Mouse (Mus musculus) hindbrain, embryonic 16.5 days (tissue): ENCODE data around the gene Otogl. TPM values are rescaled to one million over a fixed set of nuclear protein-coding genes. Genes with fewer than 3 reads are reported as not detected.

Experiments used
- ATAC-seq: fragments of 200-750 bp; cut with Nextera tagmentation; 2 replicates; pipeline ENCODE4 v1.8.0; 2017; ENCODE audit warnings: moderate TSS enrichment, moderate library complexity
- H3K27ac ChIP-seq: fragments of 300-500 bp; sonication (generic); 2 replicates; pipeline ENCODE4 v1.5.1; 2014; ENCODE audit warnings: low read depth, mild to moderate bottlenecking, control low read depth, low read length, moderate library complexity
- H3K27me3 ChIP-seq: fragments of 300-500 bp; sonication (generic); replicated peaks from 2 replicates; pipeline ENCODE4 v1.6.1; 2014; ENCODE audit warnings: low read length; ENCODE audit not compliant: control insufficient read depth, insufficient read depth
- H3K36me3 ChIP-seq: fragments of 300-500 bp; sonication (generic); 2 replicates; pipeline ENCODE4 v1.6.1; 2014; ENCODE audit warnings: mild to moderate bottlenecking, low read length, moderate library complexity, mixed read lengths; ENCODE audit not compliant: control insufficient read depth, insufficient read depth
- H3K4me1 ChIP-seq: fragments of 300-500 bp; sonication (generic); 2 replicates; pipeline ENCODE4 v1.6.1; 2014; ENCODE audit warnings: low read depth, low read length; ENCODE audit not compliant: control insufficient read depth, insufficient read depth
- H3K4me2 ChIP-seq: fragments of 300-500 bp; sonication (generic); 2 replicates; pipeline ENCODE4 v1.6.1; 2014; ENCODE audit warnings: mild to moderate bottlenecking, low read length, control low read depth, moderate library complexity
- H3K4me3 ChIP-seq: fragments of 300-500 bp; sonication (generic); 2 replicates; pipeline ENCODE4 v1.5.1; 2014; ENCODE audit warnings: mild to moderate bottlenecking, low read length, control low read depth, moderate library complexity
- H3K9ac ChIP-seq: fragments of 300-500 bp; sonication (generic); 2 replicates; pipeline ENCODE4 v1.6.1; 2014; ENCODE audit warnings: low read depth, mild to moderate bottlenecking, control low read depth, low read length, moderate library complexity
- H3K9me3 ChIP-seq: fragments of 300-500 bp; sonication (generic); 2 replicates; pipeline ENCODE4 v1.6.1; 2014; ENCODE audit warnings: mild to moderate bottlenecking, low read length, moderate library complexity; ENCODE audit not compliant: control insufficient read depth
- WGBS: fragments of 180-500 bp; shearing (Covaris S2); extraction: QIAGEN DNeasy Blood & Tissue Kit; methylation state at CpG from one replicate; pipeline ENCODE4 v1.1.7; 2014; 5-methylcytosine and 5-hydroxymethylcytosine counted together
- polyA plus RNA-seq: library from polyadenylated mRNA; unstranded; fragments of >200 nt; fragmentation: Nextera tagmentation; extraction: Ambion mirVana; gene quantifications from 2 replicates; pipeline ENCODE4 v1.2.1, GENCODE M21; 2015

Gene Otogl
- polyA plus RNA-seq, 1 experiment from 2014 or later, result 0.04 TPM

- H3K4me3 ChIP-seq, result no peak overlapping the region
- no peak overlapping the region for H3K9ac ChIP-seq
- H3K9me3 ChIP-seq, result no peaks in the 10 kb centered on the region
- no peak for ATAC-seq
- H3K4me1 ChIP-seq, result no peaks in the 10 kb centered on the region
- H3K4me2 ChIP-seq, result no peak overlapping the region
- 95% methylated on average over 4 of the region's 4 CpGs for WGBS
- H3K27me3 ChIP-seq, result no peaks in the 10 kb centered on the region
- H3K27ac ChIP-seq, result no peak overlapping the region
- no peaks in the 10 kb centered on the region for H3K36me3 ChIP-seq
Observed at GRCm38 (mm10) chr10:107941188-107941900, 29.4 kb upstream of the Otogl start.

GRCm38 (mm10) chr10:107940302-107940701, 28.4 kb upstream of the Otogl start:
- Histone ChIP-seq H3K27ac (no peak overlapping the region), H3K9ac (no peak overlapping the region), H3K9me3 (no peaks in the 10 kb centered on the region), H3K36me3 (no peaks in the 10 kb centered on the region), H3K27me3 (no peaks in the 10 kb centered on the region), H3K4me1 (no peaks in the 10 kb centered on the region), H3K4me2 (no peak overlapping the region), H3K4me3 (no peak overlapping the region)
- 83% methylated on average over 6 of the region's 6 CpGs for WGBS
- no peak for ATAC-seq

DNA sequence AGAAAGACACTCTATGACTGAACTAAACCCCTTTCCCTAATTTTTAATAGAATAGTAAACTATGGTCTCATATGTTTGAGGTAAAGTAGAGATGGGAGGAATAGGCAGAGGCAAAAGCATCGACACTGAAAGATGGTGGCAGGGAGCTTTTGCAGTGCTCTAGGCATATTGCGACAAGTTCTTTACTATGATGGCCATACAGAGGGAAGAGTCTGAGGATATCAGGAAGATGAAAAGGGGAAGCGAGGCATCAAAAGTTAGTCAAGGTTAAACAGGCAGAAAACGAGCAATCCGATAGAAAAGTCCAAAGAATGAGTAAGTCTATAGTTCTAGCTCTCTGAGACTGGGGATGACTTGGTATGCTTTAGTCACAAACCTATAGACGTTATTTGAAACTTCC, 27.9 kb upstream of the Otogl start:
- Histone ChIP-seq H3K4me2 (no peak overlapping the region), H3K27me3 (no peaks in the 10 kb centered on the region), H3K9ac (no peak overlapping the region), H3K9me3 (no peaks in the 10 kb centered on the region), H3K27ac (no peak overlapping the region), H3K36me3 (no peaks in the 10 kb centered on the region), H3K4me3 (no peak overlapping the region), H3K4me1 (no peaks in the 10 kb centered on the region)
- whole genome bisulfite sequencing, result 85% methylated on average over 6 of the region's 6 CpGs
- no peak for ATAC-seq

- Histone ChIP-seq H3K9ac (no peak overlapping the region), H3K36me3 (no peaks in the 10 kb centered on the region), H3K27me3 (no peaks in the 10 kb centered on the region), H3K4me3 (no peak overlapping the region), H3K9me3 (no peaks in the 10 kb centered on the region), H3K27ac (no peak overlapping the region), H3K4me1 (no peaks in the 10 kb centered on the region), H3K4me2 (no peak overlapping the region)
- 82% methylated on average over 3 of the region's 3 CpGs for WGBS
- ATAC-seq, result no peak
Observed at GRCm38 (mm10) chr10:107934055-107934454, 22.1 kb upstream of the Otogl start.

DNA sequence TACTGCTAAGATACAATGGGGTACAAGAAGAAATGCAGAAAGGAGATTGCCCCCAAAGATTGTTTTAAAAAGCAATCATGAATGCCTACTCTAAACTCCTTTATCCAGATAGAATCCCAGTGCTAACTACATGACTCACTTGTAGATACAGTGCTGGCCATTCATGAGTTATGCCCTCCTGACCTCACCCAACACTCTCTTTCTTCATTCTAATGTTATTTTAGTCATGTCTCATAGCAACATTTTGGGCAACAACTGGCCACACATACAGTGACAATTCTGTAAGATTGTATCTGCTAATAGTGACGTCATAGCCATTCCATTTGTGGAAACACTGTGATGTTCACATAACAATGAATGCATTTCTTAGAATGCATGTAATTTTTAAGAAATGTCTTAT, 21.6 kb upstream of the Otogl start:
- Histone ChIP-seq H3K27me3 (no peaks in the 10 kb centered on the region), H3K4me2 (no peak overlapping the region), H3K4me1 (no peaks in the 10 kb centered on the region), H3K9ac (no peak overlapping the region), H3K27ac (no peak overlapping the region), H3K36me3 (no peaks in the 10 kb centered on the region), H3K9me3 (no peaks in the 10 kb centered on the region), H3K4me3 (no peak overlapping the region)
- 94% methylated on average over 1 of the region's 1 CpGs for WGBS
- ATAC-seq, result no peak

- no peak overlapping the region for H3K9ac ChIP-seq
- no peaks in the 10 kb centered on the region for H3K36me3 ChIP-seq
- H3K4me1 ChIP-seq, result no peaks in the 10 kb centered on the region
- H3K9me3 ChIP-seq, result no peaks in the 10 kb centered on the region
- H3K4me3 ChIP-seq, result no peak overlapping the region
- peak; percentile 86 for ATAC-seq
- H3K4me2 ChIP-seq, result no peak overlapping the region
- H3K27me3 ChIP-seq, result no peaks in the 10 kb centered on the region
- H3K27ac ChIP-seq, result no peak overlapping the region
- 15% methylated on average over 10 of the region's 10 CpGs for WGBS
Observed at GRCm38 (mm10) chr10:107931833-107932828, 20.2 kb upstream of the Otogl start.

DNA sequence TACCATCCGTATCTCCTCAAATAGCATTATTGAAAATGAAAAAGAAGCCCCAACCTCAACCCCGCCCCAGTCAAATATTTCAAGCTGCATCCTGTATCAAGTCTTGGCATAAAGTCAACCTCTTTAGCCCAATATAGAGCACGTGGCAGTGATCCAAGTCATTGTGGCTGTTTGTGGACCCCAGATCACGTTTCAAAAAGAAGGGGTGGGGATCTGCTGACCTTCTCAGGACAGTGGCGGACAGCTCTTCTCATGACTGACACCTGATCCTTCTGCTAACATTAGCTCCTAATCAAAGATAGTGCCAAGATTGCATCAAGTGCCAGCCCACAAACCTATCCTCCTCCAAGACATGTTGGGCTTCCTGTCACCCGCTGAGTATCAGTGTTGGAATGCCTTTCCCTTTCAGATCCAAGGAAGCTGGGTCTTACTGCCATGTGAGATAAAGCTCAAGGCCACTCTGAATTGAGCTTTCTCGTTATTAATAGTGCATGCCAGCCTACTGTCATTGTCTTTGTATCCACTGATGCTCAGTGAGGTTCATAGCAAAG, 18.6 kb upstream of the Otogl start:
- Histone ChIP-seq H3K27me3 (no peaks in the 10 kb centered on the region), H3K27ac (no peak overlapping the region), H3K9ac (no peak overlapping the region), H3K4me1 (no peaks in the 10 kb centered on the region), H3K4me3 (no peak overlapping the region), H3K4me2 (no peak overlapping the region), H3K36me3 (no peaks in the 10 kb centered on the region), H3K9me3 (no peaks in the 10 kb centered on the region)
- 61% methylated on average over 7 of the region's 7 CpGs for WGBS
- no peak for ATAC-seq

DNA sequence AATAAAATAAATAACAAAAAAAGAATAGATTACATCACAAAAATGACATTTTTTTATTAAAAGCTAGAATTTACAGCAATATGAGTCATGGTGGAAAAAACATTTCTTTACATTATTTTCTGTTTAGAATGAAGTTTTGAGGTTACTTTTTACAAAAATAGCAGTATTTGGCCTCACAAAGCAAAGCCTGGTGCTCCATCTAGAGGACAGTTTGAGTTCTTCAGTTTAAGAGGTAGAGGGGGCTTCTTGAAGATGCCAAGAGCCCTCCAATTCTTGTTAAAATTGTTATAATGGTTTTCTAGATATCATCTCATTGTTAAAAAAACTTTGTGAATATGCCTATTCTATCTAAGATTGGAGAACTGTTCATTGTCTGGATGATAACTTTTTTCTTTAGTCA, 13.4 kb upstream of the Otogl start:
- Histone ChIP-seq H3K4me1 (no peaks in the 10 kb centered on the region), H3K4me3 (no peak overlapping the region), H3K4me2 (no peak overlapping the region), H3K36me3 (no peaks in the 10 kb centered on the region), H3K27ac (no peak overlapping the region), H3K9me3 (no peaks in the 10 kb centered on the region), H3K9ac (no peak overlapping the region), H3K27me3 (no peaks in the 10 kb centered on the region)
- ATAC-seq, result no peak

GRCm38 (mm10) chr10:107923860-107924259, 11.9 kb upstream of the Otogl start:
- WGBS, result 64% methylated on average over 2 of the region's 2 CpGs

More at GRCm38 (mm10) chr10:107923860-107924259, 11.9 kb upstream of the Otogl start:
- Histone ChIP-seq H3K4me2 (no peak overlapping the region), H3K27me3 (no peaks in the 10 kb centered on the region), H3K36me3 (no peaks in the 10 kb centered on the region), H3K4me1 (no peaks in the 10 kb centered on the region), H3K4me3 (no peak overlapping the region), H3K9me3 (no peaks in the 10 kb centered on the region), H3K27ac (no peak overlapping the region), H3K9ac (no peak overlapping the region)
- no peak for ATAC-seq
